Mouse (Mus musculus): Measurements from ENCODE around the gene Cyp26a1. TPM values are rescaled to one million over a fixed set of nuclear protein-coding genes. Genes with fewer than 3 reads are reported as not detected.

Gene Cyp26a1
- 0.14 TPM in 1 of 2 replicates, not detected in the other for polyA plus RNA-seq (2015; fragmentation: Nextera tagmentation; extraction: Ambion mirVana)

DNA sequence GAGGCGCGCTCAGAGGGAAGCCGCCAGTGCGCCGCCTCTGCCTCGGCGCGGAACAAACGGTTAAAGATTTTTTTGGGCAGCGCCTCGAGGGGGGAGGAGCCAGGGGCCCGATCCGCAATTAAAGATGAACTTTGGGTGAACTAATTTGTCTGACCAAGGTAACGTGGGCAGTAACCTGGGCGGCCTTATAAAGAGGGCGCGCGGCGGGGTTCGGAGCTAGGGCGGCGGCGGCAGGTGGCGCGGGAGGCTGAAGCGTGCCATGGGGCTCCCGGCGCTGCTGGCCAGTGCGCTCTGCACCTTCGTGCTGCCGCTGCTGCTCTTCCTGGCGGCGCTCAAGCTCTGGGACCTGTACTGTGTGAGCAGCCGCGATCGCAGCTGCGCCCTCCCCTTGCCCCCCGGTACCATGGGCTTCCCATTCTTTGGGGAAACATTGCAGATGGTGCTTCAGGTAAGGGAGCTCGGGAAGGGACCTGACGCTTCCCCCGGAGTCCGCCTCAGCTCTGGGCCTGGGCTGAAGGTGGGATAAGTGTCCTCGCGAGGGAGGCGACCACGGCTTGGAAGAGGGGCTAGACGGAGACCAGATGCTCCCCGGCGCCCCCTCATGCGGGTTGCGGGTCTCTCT lies at the start of gene Cyp26a1:
Gene Cyp26a1 (plus strand): TSS at position 148 of the 622 bp plus-strand sequence.
- no peaks in the 10 kb centered on the region for H3K4me1 ChIP-seq (replicated peaks; ENCODE audit: control insufficient read depth, insufficient read depth, low read length)
- WGBS: under 1% methylated on average over 44 of the region's 51 CpGs
- no peak for TF ChIP-seq CTCF (IDR thresholded peaks at IDR 0.05; ENCODE audit: low read depth)
- H3K36me3 ChIP-seq (ENCODE audit: control insufficient read depth, insufficient read depth): no peaks in the 10 kb centered on the region
- no peak for ATAC-seq
- H3K9me3 ChIP-seq (ENCODE audit: control insufficient read depth): no peaks in the 10 kb centered on the region
- H3K4me2 ChIP-seq (replicated peaks; ENCODE audit: low read depth): peak within 1 kb of the TSS; percentile 49
- H3K27me3 ChIP-seq (replicated peaks; ENCODE audit: control insufficient read depth, insufficient read depth, low read length): peaks cover 82% of the 10 kb centered on the region
- no peak within 1 kb of the TSS for H3K9ac ChIP-seq (ENCODE audit: low read depth, low read length)
- H3K27ac ChIP-seq (ENCODE audit: low read depth, low read length): no peak within 1 kb of the TSS
- peak within 1 kb of the TSS; percentile 29 for H3K4me3 ChIP-seq (ENCODE audit: low read depth, low read length)

DNA sequence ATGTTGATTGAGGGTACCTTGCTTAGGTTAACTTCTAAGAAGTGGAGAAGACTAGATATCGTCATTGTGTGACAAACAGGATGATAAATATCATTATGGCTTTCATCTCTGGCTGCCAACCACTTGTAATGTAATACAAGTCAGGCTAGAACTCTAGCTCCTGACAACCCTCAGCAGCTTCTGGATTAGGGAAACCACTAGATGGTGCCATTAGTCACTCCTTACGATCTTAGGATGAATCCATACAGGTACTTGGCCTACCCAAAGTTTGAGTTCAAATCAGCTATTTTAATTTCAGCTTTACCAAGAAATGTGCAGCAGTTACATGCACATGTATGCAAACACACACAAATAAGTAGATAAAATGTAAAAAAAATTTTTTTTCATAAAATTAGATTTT lies 49.6 kb upstream of the Cyp26a1 start:
- WGBS: 47% methylated on average over 2 of the region's 2 CpGs
- Histone ChIP-seq H3K27ac (ENCODE audit: low read depth, low read length) (no peak overlapping the region), H3K9me3 (ENCODE audit: control insufficient read depth) (no peaks in the 10 kb centered on the region), H3K4me3 (ENCODE audit: low read depth, low read length) (no peak overlapping the region), H3K27me3 (replicated peaks; ENCODE audit: control insufficient read depth, insufficient read depth, low read length) (no peaks in the 10 kb centered on the region), H3K4me2 (replicated peaks; ENCODE audit: low read depth) (no peak overlapping the region), H3K9ac (ENCODE audit: low read depth, low read length) (no peak overlapping the region), H3K4me1 (replicated peaks; ENCODE audit: control insufficient read depth, insufficient read depth, low read length) (no peaks in the 10 kb centered on the region), H3K36me3 (ENCODE audit: control insufficient read depth, insufficient read depth) (0 out of 2 replicates have a peak, but pooled peaks cover 5% of the 10 kb centered on the region)
- no peak for ATAC-seq
- peak; percentile 60 for TF ChIP-seq CTCF (IDR thresholded peaks at IDR 0.05; ENCODE audit: low read depth)

DNA sequence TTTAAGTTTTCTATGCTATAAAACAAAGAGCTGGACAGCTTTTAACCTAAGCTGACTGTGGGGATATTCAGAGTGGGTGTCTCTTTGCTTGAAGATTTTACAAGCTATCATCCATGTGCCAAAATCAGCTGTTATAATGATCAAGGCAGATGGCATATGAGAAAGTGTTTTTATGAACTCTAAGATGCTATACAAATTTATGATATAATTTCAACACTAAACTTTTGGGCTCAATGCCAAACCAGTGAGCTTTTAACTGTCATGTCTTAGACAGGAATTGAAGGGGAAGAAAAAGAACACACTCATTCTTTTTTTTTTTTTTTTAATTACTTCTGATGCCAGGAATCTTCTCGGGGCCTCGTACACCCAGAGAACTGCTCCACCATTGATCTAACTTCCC lies 47.1 kb upstream of the Cyp26a1 start:
- Histone ChIP-seq H3K4me1 (replicated peaks; ENCODE audit: control insufficient read depth, insufficient read depth, low read length) (no peaks in the 10 kb centered on the region), H3K27ac (ENCODE audit: low read depth, low read length) (no peak overlapping the region), H3K9me3 (ENCODE audit: control insufficient read depth) (no peaks in the 10 kb centered on the region), H3K4me3 (ENCODE audit: low read depth, low read length) (no peak overlapping the region), H3K36me3 (ENCODE audit: control insufficient read depth, insufficient read depth) (0 out of 2 replicates have a peak, but pooled peaks cover 5% of the 10 kb centered on the region), H3K27me3 (replicated peaks; ENCODE audit: control insufficient read depth, insufficient read depth, low read length) (no peaks in the 10 kb centered on the region), H3K9ac (ENCODE audit: low read depth, low read length) (no peak overlapping the region), H3K4me2 (replicated peaks; ENCODE audit: low read depth) (no peak overlapping the region)
- no peak for ATAC-seq
- WGBS: 59% methylated on average over 2 of the region's 2 CpGs
- TF ChIP-seq CTCF (IDR thresholded peaks at IDR 0.05; ENCODE audit: low read depth): no peak

DNA sequence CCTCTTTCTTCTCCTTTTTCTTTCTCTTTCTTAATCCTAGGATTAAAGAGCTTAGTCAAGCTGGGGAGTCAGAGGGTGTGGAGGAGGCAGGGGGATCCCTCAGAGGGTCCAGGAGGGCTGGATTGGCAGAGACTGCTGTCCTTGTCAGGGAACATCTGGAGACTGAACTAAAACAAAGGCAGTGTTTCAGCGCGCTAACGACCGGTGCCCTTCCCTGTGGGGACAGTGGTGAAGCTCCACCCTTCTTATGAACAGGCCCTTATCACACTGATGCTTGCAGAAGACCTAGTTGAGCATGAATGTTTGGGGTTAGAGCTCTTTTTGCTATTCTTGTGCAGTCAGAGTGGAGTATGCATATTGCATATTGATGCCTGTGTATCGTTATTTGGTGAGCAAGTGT lies 43.6 kb upstream of the Cyp26a1 start:
- no peak overlapping the region for H3K4me3 ChIP-seq (ENCODE audit: low read depth, low read length)
- H3K9me3 ChIP-seq (ENCODE audit: control insufficient read depth): no peaks in the 10 kb centered on the region
- no peak for ATAC-seq
- H3K27ac ChIP-seq (ENCODE audit: low read depth, low read length): no peak overlapping the region
- WGBS: 64% methylated on average over 5 of the region's 5 CpGs
- 0 out of 2 replicates have a peak, but pooled peaks cover 5% of the 10 kb centered on the region for H3K36me3 ChIP-seq (ENCODE audit: control insufficient read depth, insufficient read depth)
- H3K4me2 ChIP-seq (replicated peaks; ENCODE audit: low read depth): no peak overlapping the region
- H3K4me1 ChIP-seq (replicated peaks; ENCODE audit: control insufficient read depth, insufficient read depth, low read length): no peaks in the 10 kb centered on the region
- H3K9ac ChIP-seq (ENCODE audit: low read depth, low read length): no peak overlapping the region
- no peak for TF ChIP-seq CTCF (IDR thresholded peaks at IDR 0.05; ENCODE audit: low read depth)
- no peaks in the 10 kb centered on the region for H3K27me3 ChIP-seq (replicated peaks; ENCODE audit: control insufficient read depth, insufficient read depth, low read length)

DNA sequence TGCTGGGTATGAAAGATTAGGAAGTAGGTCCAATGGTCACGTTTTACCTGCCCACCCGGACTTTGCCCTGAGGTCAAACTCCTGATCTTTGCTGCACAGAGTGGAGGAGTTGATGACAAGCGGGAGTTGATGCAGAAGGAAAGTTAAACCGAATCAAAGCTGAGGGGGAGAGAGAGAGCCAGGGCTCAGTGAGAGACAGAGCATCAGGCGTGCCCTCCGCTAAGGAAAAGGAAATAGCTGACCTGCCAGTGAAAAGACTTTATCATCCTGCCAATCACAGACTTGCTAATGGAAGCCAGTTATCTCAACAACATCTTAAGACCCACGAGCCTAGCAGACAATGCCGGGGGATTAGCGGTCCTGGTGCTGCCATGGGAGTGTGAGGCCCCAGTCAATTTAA lies 41.2 kb upstream of the Cyp26a1 start:
- no peak overlapping the region for H3K27ac ChIP-seq (ENCODE audit: low read depth, low read length)
- peak overlapping the region; percentile 40 for H3K4me2 ChIP-seq (replicated peaks; ENCODE audit: low read depth)
- ATAC-seq: 0 out of 2 replicates have a peak, but pooled peaks have one; percentile 25
- H3K9ac ChIP-seq (ENCODE audit: low read depth, low read length): no peak overlapping the region
- 26% methylated on average over 9 of the region's 9 CpGs for WGBS
- no peak for TF ChIP-seq CTCF (IDR thresholded peaks at IDR 0.05; ENCODE audit: low read depth)
- no peaks in the 10 kb centered on the region for H3K4me1 ChIP-seq (replicated peaks; ENCODE audit: control insufficient read depth, insufficient read depth, low read length)
- no peaks in the 10 kb centered on the region for H3K27me3 ChIP-seq (replicated peaks; ENCODE audit: control insufficient read depth, insufficient read depth, low read length)
- 0 out of 2 replicates have a peak, but pooled peaks cover 5% of the 10 kb centered on the region for H3K36me3 ChIP-seq (ENCODE audit: control insufficient read depth, insufficient read depth)
- no peak overlapping the region for H3K4me3 ChIP-seq (ENCODE audit: low read depth, low read length)
- no peaks in the 10 kb centered on the region for H3K9me3 ChIP-seq (ENCODE audit: control insufficient read depth)

DNA sequence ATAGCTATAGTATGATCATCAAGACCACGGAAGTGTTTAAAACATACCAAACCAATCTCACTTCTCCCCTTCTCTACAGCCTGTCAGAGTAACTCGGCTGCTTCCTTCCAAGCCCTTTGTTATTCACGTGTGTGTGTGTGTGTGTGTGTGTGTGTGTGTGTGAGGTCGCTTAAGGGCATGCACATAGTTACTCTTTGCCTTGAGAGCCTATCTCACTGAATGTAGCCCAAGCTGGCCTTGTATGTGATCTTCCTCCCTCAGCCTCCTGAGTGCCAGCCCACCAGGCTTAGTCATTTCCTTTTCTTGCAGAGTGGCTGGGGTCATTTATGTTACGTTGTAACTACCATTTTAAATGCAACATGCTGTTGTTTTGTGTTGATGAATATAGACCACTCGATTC lies 32.3 kb upstream of the Cyp26a1 start:
- no peak overlapping the region for H3K4me2 ChIP-seq (replicated peaks; ENCODE audit: low read depth)
- no peak for TF ChIP-seq CTCF (IDR thresholded peaks at IDR 0.05; ENCODE audit: low read depth)
- H3K36me3 ChIP-seq (ENCODE audit: control insufficient read depth, insufficient read depth): no peaks in the 10 kb centered on the region
- no peaks in the 10 kb centered on the region for H3K4me1 ChIP-seq (replicated peaks; ENCODE audit: control insufficient read depth, insufficient read depth, low read length)
- no peak overlapping the region for H3K9ac ChIP-seq (ENCODE audit: low read depth, low read length)
- H3K27me3 ChIP-seq (replicated peaks; ENCODE audit: control insufficient read depth, insufficient read depth, low read length): no peaks in the 10 kb centered on the region
- 77% methylated on average over 6 of the region's 6 CpGs for WGBS
- no peak overlapping the region for H3K4me3 ChIP-seq (ENCODE audit: low read depth, low read length)
- ATAC-seq: no peak
- H3K27ac ChIP-seq (ENCODE audit: low read depth, low read length): no peak overlapping the region
- no peaks in the 10 kb centered on the region for H3K9me3 ChIP-seq (ENCODE audit: control insufficient read depth)

Data from intestine, postnatal 0 days (tissue).